Mouse (Mus musculus): ENCODE data around the gene Sdc3.

Gene Sdc3

GRCm38 (mm10) chr4:130792376-130793179, at the start of gene Sdc3:
TSS of gene Sdc3 (plus strand) at chr4:130792537.
- DNase-seq = peak; percentile 55

DNA sequence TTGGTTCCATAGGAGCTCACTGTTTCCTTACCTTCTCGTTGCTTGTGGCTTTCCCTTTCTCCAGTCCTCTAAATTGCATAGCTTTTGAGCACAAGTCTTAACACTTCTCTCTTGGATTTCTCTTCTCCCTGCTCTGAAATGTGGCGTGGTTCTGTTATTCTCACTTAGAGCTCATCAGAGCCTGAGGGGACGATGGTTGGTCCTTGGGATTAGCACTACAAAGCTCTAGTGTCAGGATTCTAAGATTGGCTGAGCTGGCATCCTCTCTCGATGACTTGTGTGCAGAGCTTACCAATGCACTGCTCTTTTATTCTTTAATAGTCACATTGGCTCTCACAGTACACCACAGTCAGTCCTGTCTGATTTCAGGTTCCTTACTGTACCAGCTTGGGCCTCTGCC, 48.3 kb upstream of the Sdc3 start:
- no peak for DNase-seq

DNA sequence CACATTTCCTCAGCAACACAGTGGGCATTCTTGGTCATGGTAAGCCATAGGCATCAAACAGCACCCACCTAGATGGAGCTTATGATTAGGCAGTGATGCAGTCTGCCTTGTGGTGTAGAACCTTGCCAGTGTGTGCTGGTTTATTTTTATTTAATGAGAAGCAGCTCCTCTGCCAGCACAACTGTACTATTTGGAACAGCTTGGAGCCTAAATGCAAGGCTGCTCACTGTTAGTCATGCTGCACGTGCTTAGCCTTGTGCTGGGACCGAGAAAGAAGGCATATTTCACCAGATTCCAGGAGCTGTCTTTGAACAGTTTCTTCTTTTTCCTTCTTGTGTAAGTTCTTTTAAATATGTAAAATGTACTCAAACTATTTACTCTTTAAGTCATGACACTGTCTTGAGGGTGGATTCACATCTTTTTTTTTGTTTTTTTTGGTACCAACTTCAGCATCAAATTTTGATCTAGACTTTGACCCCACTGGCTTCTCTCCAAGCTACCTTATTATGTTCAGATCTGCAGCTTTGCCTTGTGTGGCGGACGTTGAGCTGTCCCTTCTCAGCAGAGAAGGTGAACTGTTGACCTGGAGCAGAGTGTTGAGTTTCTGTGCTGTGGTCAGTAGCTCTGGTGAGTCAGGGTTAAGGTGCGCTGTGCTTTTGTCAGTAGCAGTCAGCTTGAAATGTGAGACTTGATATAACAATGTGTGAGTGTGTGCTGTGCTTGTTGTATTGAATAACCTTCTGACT, 46.6 kb upstream of the Sdc3 start:
- peak; percentile 82 for DNase-seq

GRCm38 (mm10) chr4:130749566-130749965, 42.8 kb upstream of the Sdc3 start:
- no peak for DNase-seq

DNA sequence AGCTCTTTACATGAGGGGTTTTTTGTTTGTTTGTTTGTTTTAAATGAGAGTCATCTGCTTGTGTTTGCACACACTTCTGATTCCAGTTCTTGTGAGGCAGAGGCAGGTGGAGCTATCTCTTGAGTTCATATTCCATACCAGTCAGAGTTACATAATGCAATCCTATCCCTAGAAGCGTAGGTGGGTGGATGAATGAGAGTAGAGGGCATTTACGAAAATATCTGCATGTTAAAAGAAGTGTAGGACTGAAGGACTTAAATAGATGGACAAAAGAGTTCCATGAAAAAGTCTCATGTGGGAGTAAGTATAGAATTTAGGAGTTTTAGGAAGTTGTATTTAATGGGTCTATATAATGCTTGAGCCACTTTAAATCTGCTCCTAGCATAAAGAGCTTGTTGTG, 40.4 kb upstream of the Sdc3 start:
- no peak for DNase-seq

DNA sequence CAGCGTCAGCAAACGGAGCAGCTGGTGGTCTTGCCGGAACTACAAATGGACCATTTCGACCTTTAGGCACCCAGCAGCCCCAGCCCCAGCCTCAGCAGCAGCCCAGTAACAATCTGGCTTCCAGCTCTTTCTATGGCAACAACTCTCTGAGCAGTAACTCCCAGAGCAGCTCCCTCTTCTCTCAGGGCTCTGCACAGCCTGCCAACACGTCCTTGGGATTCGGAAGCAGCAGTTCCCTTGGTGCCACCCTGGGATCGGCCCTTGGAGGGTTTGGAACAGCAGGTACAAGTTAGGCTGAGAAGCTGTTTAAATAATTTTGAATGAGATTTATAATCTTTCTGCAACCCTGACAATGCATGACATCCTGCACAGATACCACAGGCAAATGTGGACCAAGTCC, 39.7 kb upstream of the Sdc3 start:
- DNase-seq = no peak

GRCm38 (mm10) chr4:130753755-130754154, 38.6 kb upstream of the Sdc3 start:
- no peak for DNase-seq

- no peak for DNase-seq
Observed at GRCm38 (mm10) chr4:130754776-130755175, 37.6 kb upstream of the Sdc3 start.

DNA sequence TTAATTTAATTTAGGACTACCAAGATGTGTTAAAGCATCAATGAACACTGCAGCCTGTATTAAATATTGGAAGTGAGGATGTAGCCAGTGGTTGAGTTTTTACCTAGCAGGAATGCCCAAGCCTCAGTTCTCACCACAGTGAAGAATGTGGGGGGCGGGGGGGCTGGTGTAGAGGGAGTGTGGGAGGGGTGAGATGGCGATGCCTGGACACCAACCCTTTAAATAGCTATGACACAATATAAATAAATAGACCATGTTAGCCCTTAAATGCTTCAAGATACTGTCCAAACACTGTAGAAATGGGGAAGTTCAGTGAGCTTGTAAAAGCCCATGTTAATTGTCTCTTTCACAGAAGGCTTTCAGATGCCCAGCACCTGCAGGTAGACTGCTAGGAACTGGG, 32.5 kb upstream of the Sdc3 start:
- DNase-seq = no peak

GRCm38 (mm10) chr4:130761809-130762208, 30.5 kb upstream of the Sdc3 start:
- no peak for DNase-seq

- no peak for DNase-seq
Observed at GRCm38 (mm10) chr4:130765399-130766160, 26.8 kb upstream of the Sdc3 start.

DNA sequence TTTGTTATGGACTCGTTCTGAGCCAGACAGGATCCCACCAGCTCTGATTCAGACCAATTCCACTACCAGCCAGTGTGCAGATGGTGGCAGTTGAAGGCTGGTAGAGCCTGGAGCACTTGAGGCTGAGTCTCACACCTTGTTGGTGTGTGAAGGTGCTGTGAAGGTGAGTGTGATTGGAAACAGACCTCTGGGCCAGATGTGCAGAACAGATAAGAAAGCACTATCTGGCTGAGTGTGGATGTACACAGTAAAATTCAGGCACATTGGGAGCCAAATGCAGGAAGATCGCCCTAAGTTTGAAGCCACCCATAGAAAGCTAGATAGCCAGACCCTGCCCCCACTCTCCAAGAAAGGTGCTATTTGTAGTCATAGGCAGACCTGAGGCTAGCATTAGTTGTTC, 25.9 kb upstream of the Sdc3 start:
- DNase-seq = no peak

DNA sequence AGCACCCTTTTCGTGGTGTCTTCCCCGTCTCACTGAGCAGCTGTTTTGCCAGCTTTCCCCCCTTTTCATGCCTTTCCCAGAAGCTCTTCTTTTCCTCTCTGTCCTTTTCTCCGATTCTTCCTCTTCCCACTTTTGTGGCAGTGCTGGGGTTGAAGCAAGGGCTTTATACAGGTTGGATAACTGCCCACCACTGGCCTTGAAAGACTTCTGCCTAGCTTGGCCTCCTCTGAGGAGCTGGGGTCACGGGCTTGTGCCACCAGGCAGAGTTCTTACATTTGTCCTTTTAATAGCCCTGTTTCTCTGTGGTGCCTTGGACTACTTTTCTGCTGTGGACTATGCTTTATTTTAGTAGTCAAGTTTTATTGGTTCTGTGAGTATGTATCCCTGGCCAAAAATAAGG, 25.4 kb upstream of the Sdc3 start:
- DNase-seq = no peak

DNA sequence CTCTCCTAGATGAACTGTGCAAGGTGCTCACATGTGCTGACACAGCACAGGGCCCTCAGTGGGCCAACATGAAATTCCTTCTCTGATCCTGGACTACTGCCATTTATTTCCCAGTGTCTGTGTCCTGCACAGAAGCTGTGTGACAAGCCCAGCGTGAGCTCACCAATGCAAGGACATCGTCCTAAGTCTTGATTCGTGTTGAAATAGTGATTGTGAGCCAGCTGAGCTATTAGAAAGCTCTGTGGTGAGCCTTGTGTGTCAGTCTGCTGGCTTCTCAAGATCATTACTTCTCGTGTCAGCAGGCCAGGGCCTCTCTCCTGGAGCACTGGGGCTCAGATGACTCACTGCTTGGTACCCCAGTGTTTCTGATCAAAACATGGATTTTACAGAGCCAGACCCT, 18.4 kb upstream of the Sdc3 start:
- DNase-seq = no peak

GRCm38 (mm10) chr4:130774822-130775221, 17.5 kb upstream of the Sdc3 start:
- DNase-seq = no peak

DNA sequence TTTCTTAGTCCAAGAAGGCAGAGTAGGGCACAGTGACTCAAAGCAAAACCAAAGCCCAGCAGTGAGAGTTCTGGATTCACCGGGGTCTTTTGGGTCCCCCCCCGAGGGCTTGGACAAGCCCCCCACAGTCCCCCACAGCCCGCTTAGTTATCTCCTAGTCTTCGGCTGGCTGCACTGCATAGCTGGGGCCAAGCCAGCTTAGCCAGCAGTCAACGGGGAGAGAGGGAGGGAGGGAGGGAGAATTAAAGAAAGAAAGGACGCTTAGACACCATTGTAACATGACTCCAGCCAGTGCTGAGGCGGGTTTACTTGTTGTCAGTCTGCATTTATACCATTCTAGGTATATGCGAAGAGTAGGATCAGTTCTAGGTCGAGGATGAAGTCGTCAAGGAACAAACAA, 14.7 kb upstream of the Sdc3 start:
- DNase-seq = no peak

DNA sequence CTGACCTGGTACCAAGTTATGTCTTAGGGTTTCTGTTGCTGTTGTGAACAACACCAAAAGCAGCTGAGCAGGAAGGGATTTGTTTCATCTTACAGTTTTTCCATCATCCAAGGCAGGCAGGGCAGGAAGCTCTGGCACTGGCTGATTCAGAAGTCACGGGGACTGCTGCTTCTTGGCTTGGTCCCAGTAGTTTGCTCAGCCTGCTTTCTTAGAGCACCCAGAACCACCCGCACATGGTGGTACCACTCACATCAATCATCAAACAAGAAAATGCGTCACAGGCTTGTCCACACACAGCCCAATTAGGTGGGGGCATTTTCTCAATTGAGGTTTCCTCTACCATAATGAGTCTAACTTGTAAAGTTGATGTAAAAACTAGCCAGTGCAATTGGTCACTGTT, 13.3 kb upstream of the Sdc3 start:
- no peak for DNase-seq

DNA sequence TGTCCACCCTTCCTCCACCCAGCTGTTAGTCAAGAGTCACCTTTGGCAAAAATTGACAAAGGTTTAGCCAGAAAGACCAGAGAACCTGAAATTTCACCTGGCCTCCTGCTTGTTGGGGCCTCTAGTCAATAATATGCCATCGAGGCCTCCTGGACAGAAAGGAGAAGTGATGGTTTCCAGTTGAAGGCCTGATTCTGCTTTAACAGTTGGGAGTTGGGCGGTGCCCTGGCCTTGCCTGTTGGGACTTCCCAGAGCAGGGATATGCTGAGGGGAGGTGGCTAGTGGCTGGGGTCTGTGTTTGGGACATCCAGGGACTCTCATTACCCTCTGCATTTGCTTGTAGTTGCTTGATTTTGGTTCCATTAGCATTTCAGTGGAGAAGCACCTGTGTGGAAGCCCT, 9.8 kb upstream of the Sdc3 start:
- no peak for DNase-seq

- no peak for DNase-seq
Observed at GRCm38 (mm10) chr4:130784755-130785154, 7.6 kb upstream of the Sdc3 start.

DNA sequence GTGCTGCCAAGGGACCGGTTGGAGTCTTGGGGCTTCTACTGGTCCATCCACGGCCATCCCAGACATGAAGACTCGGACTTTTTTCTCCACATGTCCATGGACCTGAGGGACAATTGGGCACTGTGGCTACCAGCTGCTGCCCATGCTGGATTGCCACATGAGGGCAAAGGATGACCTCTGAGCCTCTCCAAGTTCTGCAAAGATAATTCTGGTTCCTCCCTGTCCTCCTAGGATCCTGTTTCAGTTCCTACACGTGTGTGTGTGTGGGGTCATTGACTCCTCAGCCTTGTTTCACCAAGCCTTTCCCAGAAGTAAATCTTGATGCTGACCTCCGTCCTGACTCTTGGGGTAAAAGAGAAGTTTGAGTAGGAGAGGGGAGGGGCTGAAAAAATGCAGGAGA, 4.8 kb upstream of the Sdc3 start:
- DNase-seq = no peak

DNA sequence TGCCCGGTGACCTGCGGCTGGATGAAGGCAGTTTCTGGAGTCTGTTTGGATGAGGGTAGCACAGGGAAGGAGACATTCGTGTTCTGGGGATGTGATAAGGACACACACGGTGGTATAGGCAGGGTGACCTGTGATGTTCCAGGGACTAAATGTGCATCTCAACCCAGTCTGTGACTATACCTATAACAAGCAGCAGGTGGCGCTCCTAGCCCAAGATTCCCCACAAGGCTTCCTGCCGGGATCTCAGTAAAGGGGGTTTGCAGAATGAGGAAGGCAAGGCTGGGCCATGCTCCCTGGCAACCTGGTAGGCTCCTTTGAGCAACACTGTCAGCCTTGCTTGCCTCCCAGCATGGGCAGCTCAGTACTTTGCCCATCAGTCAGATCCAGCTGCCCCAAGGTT, 2.2 kb upstream of the Sdc3 start:
- DNase-seq = peak; percentile 81

DNA sequence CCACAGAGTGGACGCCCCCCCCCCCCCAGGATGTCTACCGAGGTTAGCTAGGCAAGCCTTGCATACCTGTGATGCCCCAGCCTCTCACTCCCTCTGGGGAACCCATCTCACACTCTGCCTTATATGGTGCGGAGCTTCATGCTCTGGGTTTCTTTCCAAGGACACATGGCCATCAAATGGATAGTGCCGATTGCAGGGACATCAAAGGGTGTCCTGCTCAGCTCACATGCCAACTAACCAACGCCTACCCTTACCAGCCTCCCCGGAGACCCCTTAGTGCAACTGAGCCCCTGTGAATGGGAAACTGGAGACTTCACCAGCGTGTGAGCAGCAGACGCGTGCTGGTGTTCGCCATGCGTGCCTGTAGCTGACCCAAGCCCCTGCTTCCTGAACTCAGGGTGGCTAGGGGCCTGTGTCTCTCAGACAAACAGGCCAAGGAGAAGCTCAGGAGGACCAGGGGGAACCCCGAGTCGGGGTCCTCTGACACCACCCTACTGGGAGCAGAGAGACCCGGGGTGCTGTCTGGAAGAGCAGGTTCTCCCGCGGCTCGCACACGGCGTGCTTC, 444 bp upstream of the Sdc3 start:
- peak; percentile 61 for DNase-seq

DNA sequence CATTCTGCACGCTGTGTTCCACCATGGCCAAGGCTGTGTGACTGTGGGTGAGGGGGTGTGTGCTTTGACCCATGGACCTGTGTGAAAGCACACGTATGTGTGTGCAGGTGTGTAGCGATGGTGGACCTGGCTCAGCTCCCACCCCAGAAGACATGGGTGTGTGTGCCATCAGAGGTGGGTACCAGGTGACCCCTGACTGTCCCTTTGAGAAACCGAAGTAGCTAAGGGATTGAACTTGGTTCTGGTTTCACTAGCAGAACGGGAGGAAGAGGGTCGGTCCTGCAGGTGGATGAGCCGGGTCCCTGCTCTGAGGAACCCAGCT, 804 bp downstream of the Sdc3 start:
- DNase-seq = no peak

DNA sequence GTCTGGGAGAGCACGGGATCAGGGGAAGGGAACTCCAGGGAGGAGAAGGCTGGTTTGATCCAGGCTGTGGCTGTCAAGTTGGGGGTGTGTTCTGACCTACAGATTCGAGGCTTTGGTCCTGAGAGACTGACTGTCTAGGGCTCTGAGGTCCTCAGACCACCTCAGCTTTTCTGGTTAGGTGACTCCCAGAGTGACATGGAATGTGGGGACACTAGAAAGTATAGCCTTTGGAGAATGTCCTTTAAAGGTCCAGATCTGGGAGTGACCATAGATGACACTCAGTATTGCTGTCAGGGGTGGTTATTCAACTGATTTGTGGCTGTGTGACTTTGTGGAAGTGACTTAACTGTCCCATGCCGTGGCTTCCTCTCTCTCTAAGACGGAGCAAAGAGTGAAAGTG, 2.4 kb downstream of the Sdc3 start:
- DNase-seq = no peak

All from right cerebral cortex, postnatal 25 days (tissue).